Comparison of ENCODE assay signal across 17 mouse cellular contexts in the genomic region with DNA sequence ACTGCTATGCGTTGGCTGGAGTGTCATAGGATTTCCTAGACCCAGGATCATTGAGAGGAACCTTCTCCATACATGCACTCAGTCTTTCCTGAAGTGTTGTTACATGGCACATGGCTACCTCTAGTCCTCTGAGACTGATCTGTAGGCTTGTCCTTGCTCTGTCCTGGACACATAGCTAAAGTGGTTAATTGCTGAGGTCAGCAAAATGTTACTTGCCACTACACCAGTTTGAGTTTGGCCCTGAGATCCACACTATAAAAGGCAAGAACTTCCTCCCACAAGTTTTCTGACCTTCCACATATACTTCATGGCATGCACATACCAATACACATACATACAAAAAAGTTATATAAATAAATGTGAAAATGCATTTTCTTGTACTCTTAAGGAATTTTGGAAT.
"Had no signal": no experiment of that assay in that cellular context is flagged by ENCODE, and none has a peak within 500 bp of the region (broad histone marks: within the 10 kb centered on the region; RNA-seq: fewer than 3 reads in every experiment).

No protein-coding gene starts in this region.

- H3K4me2 ChIP-seq: lung, embryonic 14.5 days; midbrain, embryonic 12.5 days; neural tube, embryonic 13.5 days; neural tube, embryonic 15.5 days had no signal

- H3K9me3 ChIP-seq: midbrain, embryonic 10.5 days; midbrain, embryonic 12.5 days; neural tube, embryonic 13.5 days; neural tube, embryonic 15.5 days had no signal

- H3K27ac ChIP-seq: midbrain, embryonic 10.5 days; midbrain, embryonic 12.5 days; neural tube, embryonic 13.5 days; neural tube, embryonic 15.5 days had no signal

- H3K9ac ChIP-seq: lung, embryonic 14.5 days; midbrain, embryonic 12.5 days; neural tube, embryonic 13.5 days; neural tube, embryonic 15.5 days had no signal

- DNase-seq: lung, adult 18-20 months; lung, embryonic 14.5 days; lung, postnatal 10 days; lung, postnatal 4 days; midbrain, embryonic 14.5 days; retina, postnatal 1 day; right cerebral cortex, adult 18-20 months; right cerebral cortex, postnatal 4 days; spleen, adult 18-20 months; thymus, adult 18-20 months; thymus, postnatal 14 days; thymus, postnatal 36 days had no signal

- H3K27me3 ChIP-seq: midbrain, embryonic 12.5 days; neural tube, embryonic 13.5 days; neural tube, embryonic 15.5 days had no signal

- H3K4me1 ChIP-seq: midbrain, embryonic 10.5 days; midbrain, embryonic 12.5 days; neural tube, embryonic 13.5 days; neural tube, embryonic 15.5 days had no signal

- H3K4me3 ChIP-seq: midbrain, embryonic 10.5 days; midbrain, embryonic 12.5 days; myocyte; neural tube, embryonic 13.5 days; neural tube, embryonic 15.5 days had no signal
